Mouse (Mus musculus): Measurements from ENCODE around the gene Olfml2b. TPM values are rescaled to one million over a fixed set of nuclear protein-coding genes. Genes with fewer than 3 reads are reported as not detected.

The Olfml2b gene
- total RNA-seq, 1 experiment, result 2.2 TPM

DNA sequence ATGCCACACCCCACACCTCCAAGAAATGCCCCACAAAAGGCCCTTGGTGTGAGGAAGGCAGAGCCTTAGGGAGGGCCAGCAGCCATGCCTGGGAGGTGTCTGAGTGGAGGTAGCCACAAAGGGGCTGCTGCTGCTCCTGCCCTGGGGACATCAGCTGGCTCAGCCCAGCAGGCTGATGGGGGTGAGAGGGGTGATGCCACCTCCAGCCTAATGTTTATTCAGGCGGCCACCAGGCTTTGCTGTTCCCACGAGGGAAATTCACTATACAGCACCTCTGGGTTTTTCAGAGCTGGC, 12.8 kb downstream of the Olfml2b start:
- H3K9me3 ChIP-seq (ENCODE audit: control insufficient read depth, insufficient read depth, low read depth, low read length), result no peaks in the 10 kb centered on the region
- TF ChIP-seq ZC3H11A (IDR thresholded peaks at IDR 0.05; ENCODE audit: borderline replicate concordance, low read depth, low read length) (no peak), ZNF384 (IDR thresholded peaks at IDR 0.05; ENCODE audit: low read depth, low read length) (no peak), MAFK (IDR thresholded peaks at IDR 0.05; ENCODE audit: insufficient read depth, low read depth, low read length) (no peak), HCFC1 (IDR thresholded peaks at IDR 0.05; ENCODE audit: borderline replicate concordance, insufficient read depth, low read length) (no peak), CHD2 (IDR thresholded peaks at IDR 0.05; ENCODE audit: low read depth, low read length) (no peak)
- no peaks in the 10 kb centered on the region for H3K36me3 ChIP-seq (ENCODE audit: control insufficient read depth, insufficient read depth, low read length, poor library complexity, severe bottlenecking)
- no peak overlapping the region for H3K27ac ChIP-seq (ENCODE audit: insufficient read depth, low read depth, low read length, poor library complexity, severe bottlenecking)
- peaks cover 2% of the 10 kb centered on the region in 2 experiments; a peak in 2 of 4 replicates for H3K4me1 ChIP-seq (ENCODE audit: control insufficient read depth in 2 of 2, insufficient read depth in 2 of 2, low read length in 2 of 2, poor library complexity in 1 of 2)
- DNase-seq (ENCODE audit: low read depth, low spot score), result no peak
- in situ Hi-C loops (cut with MboI; ENCODE audit: low sequenced_read_pairs in 2 of 2, unreplicated experiment in 2 of 2), result no loop called here
- no peak overlapping the region for H3K9ac ChIP-seq (ENCODE audit: insufficient read depth, low read depth, low read length, poor library complexity, severe bottlenecking)
- no peak overlapping the region for H3K4me3 ChIP-seq (ENCODE audit: insufficient read depth in 1 of 2, low read depth in 1 of 2, low read length in 2 of 2, poor library complexity in 1 of 2, severe bottlenecking in 1 of 2)

DNA sequence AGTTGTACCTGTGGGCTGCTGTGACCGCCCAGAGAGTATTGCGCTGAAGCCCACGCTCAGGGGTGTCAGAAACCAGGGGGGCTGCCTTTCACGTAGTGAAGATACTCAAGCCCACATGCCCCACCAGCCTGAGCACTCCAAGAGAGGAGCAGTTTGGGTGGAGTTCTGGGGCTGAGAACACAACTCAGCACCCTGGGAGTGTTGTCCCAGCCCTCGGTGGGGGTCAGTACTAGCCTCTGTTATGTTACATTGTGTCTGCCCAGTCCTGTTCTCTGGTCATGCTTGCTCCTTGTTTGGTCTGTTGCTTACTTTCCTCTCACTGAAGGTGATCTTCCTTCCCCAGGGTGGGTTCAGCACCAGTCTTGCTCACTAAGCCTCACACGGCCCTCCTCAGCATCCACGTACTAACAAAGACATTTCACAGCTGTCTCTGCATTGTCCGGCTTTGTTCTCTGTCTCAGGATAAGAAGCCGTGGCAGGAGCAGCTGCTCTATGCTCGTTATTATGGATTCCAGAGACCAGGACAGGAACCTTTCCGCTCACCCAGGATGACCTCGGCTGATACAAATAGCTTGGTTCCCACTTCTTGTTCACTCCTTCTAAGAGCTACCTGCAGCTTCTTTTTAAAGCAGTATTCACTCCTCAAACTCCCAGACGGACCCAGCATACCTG, 13.4 kb downstream of the Olfml2b start:
- H3K4me1 ChIP-seq (ENCODE audit: control insufficient read depth in 2 of 2, insufficient read depth in 2 of 2, low read length in 2 of 2, poor library complexity in 1 of 2), result peaks cover 2% of the 10 kb centered on the region in 2 experiments; a peak in 1 of 4 replicates
- in situ Hi-C loops (cut with MboI; ENCODE audit: low sequenced_read_pairs in 2 of 2, unreplicated experiment in 2 of 2), result no loop called here
- H3K4me3 ChIP-seq (ENCODE audit: insufficient read depth in 1 of 2, low read depth in 1 of 2, low read length in 2 of 2, poor library complexity in 1 of 2, severe bottlenecking in 1 of 2), result no peak overlapping the region
- no peaks in the 10 kb centered on the region for H3K36me3 ChIP-seq (ENCODE audit: control insufficient read depth, insufficient read depth, low read length, poor library complexity, severe bottlenecking)
- no peak overlapping the region for H3K9ac ChIP-seq (ENCODE audit: insufficient read depth, low read depth, low read length, poor library complexity, severe bottlenecking)
- DNase-seq (ENCODE audit: low read depth, low spot score), result no peak
- no peak overlapping the region for H3K27ac ChIP-seq (ENCODE audit: insufficient read depth, low read depth, low read length, poor library complexity, severe bottlenecking)
- H3K9me3 ChIP-seq (ENCODE audit: control insufficient read depth, insufficient read depth, low read depth, low read length), result no peaks in the 10 kb centered on the region
- TF ChIP-seq HCFC1 (IDR thresholded peaks at IDR 0.05; ENCODE audit: borderline replicate concordance, insufficient read depth, low read length) (no peak), ZC3H11A (IDR thresholded peaks at IDR 0.05; ENCODE audit: borderline replicate concordance, low read depth, low read length) (no peak)

- no peaks in the 10 kb centered on the region for H3K36me3 ChIP-seq (ENCODE audit: control insufficient read depth, insufficient read depth, low read length, poor library complexity, severe bottlenecking)
- peaks cover 0 to 2% of the 10 kb centered on the region in 2 experiments; a peak in 1 of 4 replicates for H3K4me1 ChIP-seq (ENCODE audit: control insufficient read depth in 2 of 2, insufficient read depth in 2 of 2, low read length in 2 of 2, poor library complexity in 1 of 2)
- H3K27ac ChIP-seq (ENCODE audit: insufficient read depth, low read depth, low read length, poor library complexity, severe bottlenecking), result no peak overlapping the region
- H3K9me3 ChIP-seq (ENCODE audit: control insufficient read depth, insufficient read depth, low read depth, low read length), result no peaks in the 10 kb centered on the region
- in situ Hi-C loops (cut with MboI; ENCODE audit: low sequenced_read_pairs in 2 of 2, unreplicated experiment in 2 of 2), result no loop called here
- H3K9ac ChIP-seq (ENCODE audit: insufficient read depth, low read depth, low read length, poor library complexity, severe bottlenecking), result no peak overlapping the region
- DNase-seq (ENCODE audit: low read depth, low spot score), result no peak
- H3K4me3 ChIP-seq (ENCODE audit: insufficient read depth in 1 of 2, low read depth in 1 of 2, low read length in 2 of 2, poor library complexity in 1 of 2, severe bottlenecking in 1 of 2), result no peak overlapping the region
- TF ChIP-seq HCFC1 (IDR thresholded peaks at IDR 0.05; ENCODE audit: borderline replicate concordance, insufficient read depth, low read length), result no peak
- no peak for TF ChIP-seq MAFK (IDR thresholded peaks at IDR 0.05; ENCODE audit: insufficient read depth, low read depth, low read length)
- no peak for TF ChIP-seq ZNF384 (IDR thresholded peaks at IDR 0.05; ENCODE audit: low read depth, low read length)
- no peak for TF ChIP-seq CHD2 (IDR thresholded peaks at IDR 0.05; ENCODE audit: low read depth, low read length)
- TF ChIP-seq ZC3H11A (IDR thresholded peaks at IDR 0.05; ENCODE audit: borderline replicate concordance, low read depth, low read length), result no peak
Observed at GRCm38 (mm10) chr1:170659260-170659659, 14.9 kb downstream of the Olfml2b start.

DNA sequence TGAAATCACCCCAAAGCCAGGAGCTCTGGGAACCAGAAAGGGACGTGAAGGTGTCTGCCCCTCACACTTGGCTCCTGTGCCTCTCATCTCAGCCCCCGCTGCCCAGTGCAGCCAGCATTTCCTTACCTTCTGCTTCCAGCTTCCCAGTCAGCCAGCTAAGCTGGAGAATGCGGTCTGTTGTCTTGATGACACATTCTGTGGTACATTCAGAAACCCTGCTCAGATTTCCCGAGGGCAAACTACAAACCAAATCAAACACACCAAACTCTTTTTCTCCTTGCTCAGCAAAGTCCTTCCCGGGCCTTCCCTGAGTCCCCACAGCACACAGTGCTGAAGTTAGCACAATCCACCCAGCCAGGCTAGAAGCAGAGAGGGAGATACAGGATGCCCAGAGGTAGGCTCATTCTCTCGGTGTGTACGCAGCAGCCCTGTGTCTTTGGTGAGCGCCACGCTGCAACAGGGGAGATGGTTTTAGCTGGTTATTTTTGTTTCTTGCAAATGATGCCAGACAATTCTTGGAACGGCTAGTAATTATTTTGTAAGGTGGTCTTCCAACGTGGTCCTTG, 20.4 kb downstream of the Olfml2b start:
- TF ChIP-seq MAFK (IDR thresholded peaks at IDR 0.05; ENCODE audit: insufficient read depth, low read depth, low read length) (no peak), ZNF384 (IDR thresholded peaks at IDR 0.05; ENCODE audit: low read depth, low read length) (no peak)
- Histone ChIP-seq H3K4me1 (ENCODE audit: control insufficient read depth in 2 of 2, insufficient read depth in 2 of 2, low read length in 2 of 2, poor library complexity in 1 of 2) (no peaks in the 10 kb centered on the region), H3K27ac (ENCODE audit: insufficient read depth, low read depth, low read length, poor library complexity, severe bottlenecking) (no peak overlapping the region), H3K4me3 (ENCODE audit: insufficient read depth in 1 of 2, low read depth in 1 of 2, low read length in 2 of 2, poor library complexity in 1 of 2, severe bottlenecking in 1 of 2) (no peak overlapping the region), H3K36me3 (ENCODE audit: control insufficient read depth, insufficient read depth, low read length, poor library complexity, severe bottlenecking) (no peaks in the 10 kb centered on the region), H3K9me3 (ENCODE audit: control insufficient read depth, insufficient read depth, low read depth, low read length) (no peaks in the 10 kb centered on the region), H3K9ac (ENCODE audit: insufficient read depth, low read depth, low read length, poor library complexity, severe bottlenecking) (no peak overlapping the region)
- in situ Hi-C loops (cut with MboI; ENCODE audit: low sequenced_read_pairs in 2 of 2, unreplicated experiment in 2 of 2), result no loop called here
- no peak for DNase-seq (ENCODE audit: low read depth, low spot score)

DNA sequence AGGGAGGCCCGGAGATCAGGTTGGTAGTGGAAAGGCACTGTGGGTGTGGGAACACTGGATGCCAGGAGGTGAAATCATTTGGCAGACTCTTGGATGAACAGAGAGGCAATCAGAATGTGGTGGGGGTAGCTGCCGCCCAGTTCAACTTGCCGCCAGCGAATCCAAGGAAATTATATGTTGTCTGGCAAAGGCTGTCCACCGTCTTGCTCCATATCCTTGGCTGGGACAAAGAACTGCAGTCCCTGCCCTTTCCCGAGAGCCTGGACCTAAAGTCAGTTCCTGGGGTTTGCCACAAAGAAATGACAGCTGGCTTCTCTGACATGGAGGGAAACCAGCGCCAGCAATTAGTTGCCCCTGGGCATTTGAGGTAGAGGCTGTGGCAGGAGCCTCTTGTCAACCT, 20.9 kb downstream of the Olfml2b start:
- TF ChIP-seq MAFK (IDR thresholded peaks at IDR 0.05; ENCODE audit: insufficient read depth, low read depth, low read length) (no peak), HCFC1 (IDR thresholded peaks at IDR 0.05; ENCODE audit: borderline replicate concordance, insufficient read depth, low read length) (no peak), CHD2 (IDR thresholded peaks at IDR 0.05; ENCODE audit: low read depth, low read length) (no peak), ZNF384 (IDR thresholded peaks at IDR 0.05; ENCODE audit: low read depth, low read length) (no peak), ZC3H11A (IDR thresholded peaks at IDR 0.05; ENCODE audit: borderline replicate concordance, low read depth, low read length) (no peak)
- Histone ChIP-seq H3K4me1 (ENCODE audit: control insufficient read depth in 2 of 2, insufficient read depth in 2 of 2, low read length in 2 of 2, poor library complexity in 1 of 2) (no peaks in the 10 kb centered on the region), H3K36me3 (ENCODE audit: control insufficient read depth, insufficient read depth, low read length, poor library complexity, severe bottlenecking) (no peaks in the 10 kb centered on the region), H3K4me3 (ENCODE audit: insufficient read depth in 1 of 2, low read depth in 1 of 2, low read length in 2 of 2, poor library complexity in 1 of 2, severe bottlenecking in 1 of 2) (no peak overlapping the region), H3K27ac (ENCODE audit: insufficient read depth, low read depth, low read length, poor library complexity, severe bottlenecking) (no peak overlapping the region), H3K9ac (ENCODE audit: insufficient read depth, low read depth, low read length, poor library complexity, severe bottlenecking) (no peak overlapping the region), H3K9me3 (ENCODE audit: control insufficient read depth, insufficient read depth, low read depth, low read length) (no peaks in the 10 kb centered on the region)
- in situ Hi-C loops (cut with MboI; ENCODE audit: low sequenced_read_pairs in 2 of 2, unreplicated experiment in 2 of 2), result no loop called here
- DNase-seq (ENCODE audit: low read depth, low spot score), result no peak

Measured in ES-E14 (cell line).